In the genomic region with DNA sequence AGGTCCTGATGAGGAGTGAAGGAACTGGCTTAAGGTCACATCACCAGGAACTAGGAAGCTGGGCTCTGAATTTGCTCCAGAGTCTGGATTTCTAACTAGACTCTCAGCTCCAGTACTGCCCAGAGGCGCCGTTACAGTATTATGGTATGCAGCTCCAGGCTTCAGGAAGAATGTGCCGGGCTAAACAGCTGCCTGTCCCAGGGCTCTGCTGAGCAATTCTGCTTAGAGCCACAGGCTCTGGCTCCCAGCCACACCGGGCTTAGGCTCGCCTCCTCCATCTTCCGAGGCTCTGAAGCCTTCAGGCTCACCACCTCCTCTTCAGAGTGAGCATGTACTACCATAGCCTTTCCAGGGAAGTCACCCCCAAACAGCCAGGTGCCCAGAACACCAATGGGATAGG, we compare ENCODE assay signal across 14 mouse cellular contexts. TPM values are rescaled to one million over a fixed set of nuclear protein-coding genes. Genes with fewer than 3 reads are reported as not detected.
A peak's percentile ranks its signal among the peaks of the same experiment; 100 is the strongest.
DNase-seq lines count a peak whose midpoint lies in the region; ATAC-seq and TF ChIP-seq lines count a peak whose summit lies in the region.
"Had no signal": no experiment of that assay in that cellular context is flagged by ENCODE, and none has a peak within 500 bp of the region (broad histone marks: within the 10 kb centered on the region; RNA-seq: fewer than 3 reads in every experiment).

No protein-coding gene starts in this region.

- no peaks in the 10 kb centered on the region for H3K9me3 ChIP-seq in forebrain, postnatal 0 days (ENCODE audit: low read length)
- H3K9me3 ChIP-seq in forebrain, embryonic 15.5 days, result no peaks in the 10 kb centered on the region
- no peaks in the 10 kb centered on the region for H3K9me3 ChIP-seq in intestine, embryonic 15.5 days
- no peaks in the 10 kb centered on the region for H3K9me3 ChIP-seq in intestine, postnatal 0 days (ENCODE audit: control insufficient read depth)
- H3K9me3 ChIP-seq in midbrain, postnatal 0 days (ENCODE audit: low read length), result no peaks in the 10 kb centered on the region
- no peaks in the 10 kb centered on the region for H3K9me3 ChIP-seq in midbrain, embryonic 16.5 days (replicated peaks; ENCODE audit: control insufficient read depth, low read length, poor library complexity, severe bottlenecking)
- no peaks in the 10 kb centered on the region for H3K9me3 ChIP-seq in limb, embryonic 14.5 days (ENCODE audit: control insufficient read depth, low read length)
- H3K9me3 ChIP-seq: liver, embryonic 15.5 days; megakaryocyte, embryonic 14.5 days had no signal

- H3K4me3 ChIP-seq in forebrain, postnatal 0 days (ENCODE audit: low read depth, low read length), result no peak overlapping the region
- no peak overlapping the region for H3K4me3 ChIP-seq in forebrain, embryonic 15.5 days
- H3K4me3 ChIP-seq in intestine, embryonic 15.5 days (replicated peaks), result no peak overlapping the region
- no peak overlapping the region for H3K4me3 ChIP-seq in intestine, postnatal 0 days (ENCODE audit: low read depth, low read length)
- no peak overlapping the region for H3K4me3 ChIP-seq in midbrain, postnatal 0 days (ENCODE audit: low read depth, low read length)
- no peak overlapping the region for H3K4me3 ChIP-seq in midbrain, embryonic 16.5 days (ENCODE audit: low read depth, low read length)
- no peak overlapping the region for H3K4me3 ChIP-seq in limb, embryonic 14.5 days (replicated peaks; ENCODE audit: low read length)
- H3K4me3 ChIP-seq: left cerebral cortex, adult 2 months; liver, embryonic 15.5 days; megakaryocyte, embryonic 14.5 days had no signal

- no peak for DNase-seq in forebrain, postnatal 0 days
- peak; percentile 42 for DNase-seq in midbrain, postnatal 0 days (ENCODE audit: low spot score)
- DNase-seq in limb, embryonic 14.5 days (ENCODE audit: low spot score), result peak; percentile 80
- DNase-seq in layer of hippocampus, adult 9-11 months, result no peak
- DNase-seq: adrenal gland, adult 2 months; kidney, adult 2 months; retina, postnatal 1 day had no signal

- 0 out of 2 replicates have a peak, but pooled peaks have one; percentile 25 for ATAC-seq in forebrain, postnatal 0 days
- ATAC-seq in forebrain, embryonic 15.5 days (replicated peaks), result no peak
- ATAC-seq in intestine, embryonic 15.5 days, result peak; percentile 40; the same call in 1 of the 2 replicates
- ATAC-seq in intestine, postnatal 0 days, result no peak
- ATAC-seq in midbrain, postnatal 0 days (ENCODE audit: low FRiP score), result no peak
- ATAC-seq in midbrain, embryonic 16.5 days, result no peak
- ATAC-seq in limb, embryonic 14.5 days (ENCODE audit: low FRiP score, low read depth), result peak; percentile 64

- no peak overlapping the region for H3K9ac ChIP-seq in forebrain, postnatal 0 days
- H3K9ac ChIP-seq in forebrain, embryonic 15.5 days (replicated peaks), result no peak overlapping the region
- H3K9ac ChIP-seq in intestine, embryonic 15.5 days, result no peak overlapping the region
- H3K9ac ChIP-seq in intestine, postnatal 0 days (ENCODE audit: low read depth, low read length), result no peak overlapping the region
- H3K9ac ChIP-seq in midbrain, postnatal 0 days (replicated peaks; ENCODE audit: low read length, poor library complexity, severe bottlenecking), result no peak overlapping the region
- no peak overlapping the region for H3K9ac ChIP-seq in midbrain, embryonic 16.5 days (ENCODE audit: low read depth, low read length)
- H3K9ac ChIP-seq in limb, embryonic 14.5 days (ENCODE audit: low read depth, low read length, severe bottlenecking), result 0 out of 2 replicates have a peak overlapping the region, but pooled peaks have one; percentile 1
- H3K9ac ChIP-seq: liver, embryonic 15.5 days had no signal

- WGBS in forebrain, postnatal 0 days, result 47% methylated on average over 6 of the region's 6 CpGs
- 47% methylated on average over 6 of the region's 6 CpGs for WGBS in forebrain, embryonic 15.5 days
- WGBS in intestine, embryonic 15.5 days, result 38% methylated on average over 6 of the region's 6 CpGs
- WGBS in intestine, postnatal 0 days, result 54% methylated on average over 6 of the region's 6 CpGs
- WGBS in midbrain, postnatal 0 days, result 49% methylated on average over 6 of the region's 6 CpGs
- WGBS in midbrain, embryonic 16.5 days, result 55% methylated on average over 6 of the region's 6 CpGs
- WGBS in limb, embryonic 14.5 days, result 12% methylated on average over 6 of the region's 6 CpGs

- H3K4me2 ChIP-seq in forebrain, postnatal 0 days (ENCODE audit: low read depth), result no peak overlapping the region
- no peak overlapping the region for H3K4me2 ChIP-seq in forebrain, embryonic 15.5 days (replicated peaks)
- no peak overlapping the region for H3K4me2 ChIP-seq in intestine, embryonic 15.5 days (replicated peaks)
- H3K4me2 ChIP-seq in intestine, postnatal 0 days (replicated peaks; ENCODE audit: low read depth), result no peak overlapping the region
- no peak overlapping the region for H3K4me2 ChIP-seq in midbrain, postnatal 0 days (ENCODE audit: low read depth, low read length, poor library complexity, severe bottlenecking)
- no peak overlapping the region for H3K4me2 ChIP-seq in midbrain, embryonic 16.5 days (ENCODE audit: low read length)
- no peak overlapping the region; the same call in 1 of the 2 replicates for H3K4me2 ChIP-seq in limb, embryonic 14.5 days (replicated peaks; ENCODE audit: low read depth, low read length, severe bottlenecking)
- H3K4me2 ChIP-seq: liver, embryonic 15.5 days had no signal

- no peak for TF ChIP-seq POLR2A in limb, embryonic 14.5 days (IDR thresholded peaks at IDR 0.05; ENCODE audit: borderline replicate concordance, extremely low read depth, insufficient read depth, insufficient read length)

- no peaks in the 10 kb centered on the region for H3K27me3 ChIP-seq in forebrain, postnatal 0 days (ENCODE audit: insufficient read depth, low read length)
- H3K27me3 ChIP-seq in forebrain, embryonic 15.5 days, result no peaks in the 10 kb centered on the region
- no peaks in the 10 kb centered on the region; the same call in 1 of the 2 replicates for H3K27me3 ChIP-seq in intestine, embryonic 15.5 days (replicated peaks)
- no peaks in the 10 kb centered on the region for H3K27me3 ChIP-seq in intestine, postnatal 0 days (replicated peaks; ENCODE audit: control insufficient read depth, insufficient read depth, low read length)
- no peaks in the 10 kb centered on the region for H3K27me3 ChIP-seq in midbrain, postnatal 0 days (ENCODE audit: insufficient read depth, low read length)
- H3K27me3 ChIP-seq in midbrain, embryonic 16.5 days (ENCODE audit: control insufficient read depth, insufficient read depth, low read depth, low read length), result no peaks in the 10 kb centered on the region
- no peaks in the 10 kb centered on the region for H3K27me3 ChIP-seq in limb, embryonic 14.5 days (ENCODE audit: control insufficient read depth, insufficient read depth, low read length)

- TF ChIP-seq CTCF in forebrain, postnatal 0 days (IDR thresholded peaks at IDR 0.05; ENCODE audit: low read depth), result no peak
- TF ChIP-seq CTCF in intestine, postnatal 0 days (IDR thresholded peaks at IDR 0.05; ENCODE audit: low read depth), result no peak
- no peak for TF ChIP-seq CTCF in midbrain, postnatal 0 days (IDR thresholded peaks at IDR 0.05)

- H3K4me1 ChIP-seq in forebrain, postnatal 0 days (ENCODE audit: insufficient read depth), result no peaks in the 10 kb centered on the region
- no peaks in the 10 kb centered on the region for H3K4me1 ChIP-seq in forebrain, embryonic 15.5 days
- H3K4me1 ChIP-seq in intestine, embryonic 15.5 days (replicated peaks), result no peaks in the 10 kb centered on the region
- H3K4me1 ChIP-seq in intestine, postnatal 0 days (replicated peaks; ENCODE audit: control insufficient read depth, insufficient read depth, low read length), result no peaks in the 10 kb centered on the region
- no peaks in the 10 kb centered on the region for H3K4me1 ChIP-seq in midbrain, postnatal 0 days (ENCODE audit: insufficient read depth, low read length)
- H3K4me1 ChIP-seq in midbrain, embryonic 16.5 days (ENCODE audit: control insufficient read depth, insufficient read depth, low read length), result no peaks in the 10 kb centered on the region
- peaks cover 30% of the 10 kb centered on the region for H3K4me1 ChIP-seq in limb, embryonic 14.5 days (ENCODE audit: control insufficient read depth, insufficient read depth, low read length)

- H3K27ac ChIP-seq in forebrain, postnatal 0 days (ENCODE audit: low read depth, low read length), result no peak overlapping the region
- H3K27ac ChIP-seq in forebrain, embryonic 15.5 days (replicated peaks), result no peak overlapping the region
- no peak overlapping the region for H3K27ac ChIP-seq in intestine, embryonic 15.5 days
- H3K27ac ChIP-seq in intestine, postnatal 0 days (ENCODE audit: low read depth, low read length), result no peak overlapping the region
- no peak overlapping the region for H3K27ac ChIP-seq in midbrain, postnatal 0 days (ENCODE audit: low read depth, low read length)
- H3K27ac ChIP-seq in midbrain, embryonic 16.5 days (ENCODE audit: low read length), result no peak overlapping the region
- H3K27ac ChIP-seq in limb, embryonic 14.5 days (replicated peaks; ENCODE audit: low read depth, low read length), result no peak overlapping the region; the same call in 1 of the 2 replicates
- H3K27ac ChIP-seq: left cerebral cortex, adult 2 months; liver, embryonic 15.5 days had no signal

- H3K36me3 ChIP-seq in forebrain, postnatal 0 days (ENCODE audit: insufficient read depth), result no peaks in the 10 kb centered on the region
- H3K36me3 ChIP-seq in forebrain, embryonic 15.5 days, result no peaks in the 10 kb centered on the region
- H3K36me3 ChIP-seq in intestine, embryonic 15.5 days, result no peaks in the 10 kb centered on the region
- no peaks in the 10 kb centered on the region for H3K36me3 ChIP-seq in intestine, postnatal 0 days (ENCODE audit: control insufficient read depth, insufficient read depth)
- no peaks in the 10 kb centered on the region for H3K36me3 ChIP-seq in midbrain, postnatal 0 days (ENCODE audit: insufficient read depth, low read length)
- H3K36me3 ChIP-seq in midbrain, embryonic 16.5 days (ENCODE audit: control insufficient read depth, insufficient read depth, low read length), result no peaks in the 10 kb centered on the region
- H3K36me3 ChIP-seq in limb, embryonic 14.5 days (ENCODE audit: control insufficient read depth, insufficient read depth, low read length), result no peaks in the 10 kb centered on the region
- H3K36me3 ChIP-seq: liver, embryonic 15.5 days had no signal

RNA-seq across cellular contexts. Expression of gene Nek6, which starts 7.1 kb away (rescaled TPM):
- total RNA-seq in forebrain, postnatal 0 days (2014; rRNA removed), result 19.7 and 21.0 TPM in 2 replicates
- polyA plus RNA-seq in forebrain, postnatal 0 days (2015; fragmentation: Nextera tagmentation; extraction: Ambion mirVana), result 59.6 and 69.3 TPM in 2 replicates
- 90.0 and 110 TPM in 2 replicates for polyA plus RNA-seq in forebrain, embryonic 15.5 days (2015; fragmentation: Nextera tagmentation; extraction: Ambion mirVana)
- 102 and 104 TPM in 2 replicates for polyA plus RNA-seq in intestine, embryonic 15.5 days (2015; fragmentation: Nextera tagmentation; extraction: Ambion mirVana)
- polyA plus RNA-seq in intestine, postnatal 0 days (2015; fragmentation: Nextera tagmentation; extraction: Ambion mirVana), result 70.9 and 84.5 TPM in 2 replicates
- total RNA-seq in midbrain, postnatal 0 days (2014; rRNA removed), result 21.8 and 22.8 TPM in 2 replicates
- polyA plus RNA-seq in midbrain, postnatal 0 days (2015; fragmentation: Nextera tagmentation; extraction: Ambion mirVana), result 56.0 and 62.8 TPM in 2 replicates
- 52.3 and 56.8 TPM in 2 replicates for polyA plus RNA-seq in midbrain, embryonic 16.5 days (2015; fragmentation: Nextera tagmentation; extraction: Ambion mirVana)
- polyA plus RNA-seq in limb, embryonic 14.5 days (2012; rRNA removed), result 77.2 and 81.1 TPM in 2 replicates
- polyA plus RNA-seq in limb, embryonic 14.5 days (2014; fragmentation: Nextera tagmentation; extraction: Ambion mirVana), result 123 and 138 TPM in 2 replicates

Comparison
In these comparisons a context has a peak if more than half of its experiments do, and no peak if none do; other contexts are left out.
1. ATAC-seq: peak in forebrain, postnatal 0 days (single experiment), intestine, embryonic 15.5 days (single experiment) and limb, embryonic 14.5 days (single experiment); none in forebrain, embryonic 15.5 days (single experiment), intestine, postnatal 0 days (single experiment), midbrain, postnatal 0 days (single experiment) and midbrain, embryonic 16.5 days (single experiment).
2. DNase-seq: peak in midbrain, postnatal 0 days (single experiment) and limb, embryonic 14.5 days (single experiment); none in forebrain, postnatal 0 days (single experiment) and layer of hippocampus, adult 9-11 months (single experiment).